Mouse (Mus musculus) layer of hippocampus, postnatal 36 days (tissue): ENCODE measurements around the gene Sh3bgrl. TPM values are rescaled to one million over a fixed set of nuclear protein-coding genes. Genes with fewer than 3 reads are reported as not detected.

ENCODE experiments used
- DNase-seq, 2 experiments: peaks; one replicate each; pipeline ENCODE4 v3.0.0; 2022
- total RNA-seq, 2 experiments: library from RNA; stranded (reverse); gene quantifications; 2 replicates each; pipeline ENCODE4 v1.2.3; 2021

Gene Sh3bgrl
- total RNA-seq, 2 experiments from 2014 or later = 84.8 to 93.0 TPM

GRCm38 (mm10) chrX:109132463-109132862, 37.3 kb downstream of the Sh3bgrl start:
- DNase-seq = no peak

- no peak for DNase-seq
Observed at GRCm38 (mm10) chrX:109133500-109133899, 38.3 kb downstream of the Sh3bgrl start.

GRCm38 (mm10) chrX:109136306-109136705, 41.1 kb downstream of the Sh3bgrl start:
- DNase-seq = no peak

- no peak for DNase-seq
Observed at GRCm38 (mm10) chrX:109136820-109137219, 41.7 kb downstream of the Sh3bgrl start.

GRCm38 (mm10) chrX:109137295-109137694, 42.1 kb downstream of the Sh3bgrl start:
- DNase-seq = no peak

GRCm38 (mm10) chrX:109141337-109141870, 46.2 kb downstream of the Sh3bgrl start:
- DNase-seq = no peak

GRCm38 (mm10) chrX:109142281-109142680, 47.1 kb downstream of the Sh3bgrl start:
- DNase-seq = no peak

GRCm38 (mm10) chrX:109145779-109146178, 50.6 kb downstream of the Sh3bgrl start:
- no peak for DNase-seq

GRCm38 (mm10) chrX:109147108-109147507, 51.9 kb downstream of the Sh3bgrl start:
- DNase-seq = no peak

- DNase-seq = no peak
Observed at GRCm38 (mm10) chrX:109151228-109151627, 56.1 kb downstream of the Sh3bgrl start.

GRCm38 (mm10) chrX:109160326-109160725, 65.2 kb downstream of the Sh3bgrl start:
- DNase-seq = no peak

GRCm38 (mm10) chrX:109160901-109161300, 65.7 kb downstream of the Sh3bgrl start:
- no peak for DNase-seq

GRCm38 (mm10) chrX:109175038-109175437, 79.9 kb downstream of the Sh3bgrl start:
- DNase-seq = no peak

- no peak for DNase-seq
Observed at GRCm38 (mm10) chrX:109175470-109175869, 80.3 kb downstream of the Sh3bgrl start.

- no peak for DNase-seq
Observed at GRCm38 (mm10) chrX:109184706-109185478, 89.7 kb downstream of the Sh3bgrl start.

GRCm38 (mm10) chrX:109189607-109190006, 94.4 kb downstream of the Sh3bgrl start:
- no peak for DNase-seq

- no peak for DNase-seq
Observed at GRCm38 (mm10) chrX:109190969-109191368, 95.8 kb downstream of the Sh3bgrl start.

- DNase-seq = no peak
Observed at GRCm38 (mm10) chrX:109191436-109191835, 96.3 kb downstream of the Sh3bgrl start.

GRCm38 (mm10) chrX:109196468-109196867, 101.3 kb downstream of the Sh3bgrl start, which contains the start of gene Gm6377:
Gene Gm6377, plus strand, starts transcription at chrX:109196756.
- no peak for DNase-seq

GRCm38 (mm10) chrX:109207843-109208242, 112.7 kb downstream of the Sh3bgrl start:
- no peak for DNase-seq

- DNase-seq = no peak
Observed at GRCm38 (mm10) chrX:109228720-109229119, 133.6 kb downstream of the Sh3bgrl start.

GRCm38 (mm10) chrX:109235383-109236036, 140.3 kb downstream of the Sh3bgrl start:
- no peak for DNase-seq

GRCm38 (mm10) chrX:109238163-109238562, 143.0 kb downstream of the Sh3bgrl start:
- DNase-seq = no peak
